Mouse (Mus musculus) adipocyte (in vitro differentiated cells): Measurements from ENCODE around the gene Faap100.

Experiments
- DNase-seq: peaks from one replicate; pipeline ENCODE4 v3.0.0-alpha.2; 2016; ENCODE audit warnings: low spot score

The Faap100 gene

GRCm38 (mm10) chr11:120319310-120319709 is 59.3 kb downstream of the Faap100 start:
- no peak for DNase-seq
